Mouse (Mus musculus) heart, postnatal 0 days (tissue): Measurements from ENCODE around the gene Stk11.

Experiments
- CTCF ChIP-seq: IDR thresholded peaks from 2 replicates; pipeline ENCODE4 v1.5.1; 2016; ENCODE audit warnings: antibody characterized with exemption, control low read depth, low read depth
- EP300 ChIP-seq: IDR thresholded peaks from 2 replicates; pipeline ENCODE4 v1.6.1; 2016; ENCODE audit warnings: antibody characterized with exemption, low read depth

- TF ChIP-seq CTCF (no peak), EP300 (no peak)
Observed at GRCm38 (mm10) chr10:80123932-80124562, 8.4 kb downstream of the Stk11 start.
